Mouse (Mus musculus) intestine, embryonic 14.5 days (tissue): ENCODE measurements around the gene Xpot. TPM values are rescaled to one million over a fixed set of nuclear protein-coding genes. Genes with fewer than 3 reads are reported as not detected.

Experiments
- ATAC-seq: fragments of 200-750 bp; cut with Nextera tagmentation; replicated peaks from 2 replicates; pipeline ENCODE4 v1.8.0; 2017; ENCODE audit warnings: low read depth, moderate number of reproducible peaks, moderate TSS enrichment, moderate library complexity; ENCODE audit not compliant: low FRiP score, low TSS enrichment
- DNase-seq: peaks from one replicate; pipeline ENCODE4 v3.0.0-alpha.2; 2018; ENCODE audit warnings: low spot score
- H3K27ac ChIP-seq: fragments of 300-500 bp; sonication (generic); 2 replicates; pipeline ENCODE4 v1.5.1; 2014; ENCODE audit warnings: low read depth, mild to moderate bottlenecking, control low read depth
- H3K27me3 ChIP-seq: fragments of 300-500 bp; sonication (generic); replicated peaks from 2 replicates; pipeline ENCODE4 v1.6.1; 2014; ENCODE audit warnings: low read length, control low read depth; ENCODE audit not compliant: control insufficient read depth, insufficient read depth
- H3K36me3 ChIP-seq: fragments of 300-500 bp; sonication (generic); 2 replicates; pipeline ENCODE4 v1.6.1; 2014; ENCODE audit warnings: low read length, control low read depth; ENCODE audit not compliant: control insufficient read depth, insufficient read depth
- H3K4me1 ChIP-seq: fragments of 300-500 bp; sonication (generic); replicated peaks from 2 replicates; pipeline ENCODE4 v1.6.1; 2014; ENCODE audit warnings: low read length, control low read depth, mixed read lengths; ENCODE audit not compliant: control insufficient read depth, insufficient read depth
- H3K4me2 ChIP-seq: fragments of 300-500 bp; sonication (generic); 2 replicates; pipeline ENCODE4 v1.6.1; 2014; ENCODE audit warnings: low read length
- H3K4me3 ChIP-seq: fragments of 300-500 bp; sonication (generic); 2 replicates; pipeline ENCODE4 v1.5.1; 2014; ENCODE audit warnings: low read depth, low read length, control low read depth, mixed read lengths
- H3K9ac ChIP-seq: fragments of 300-500 bp; sonication (generic); 2 replicates; pipeline ENCODE4 v1.6.1; 2014; ENCODE audit warnings: mild to moderate bottlenecking, low read length
- H3K9me3 ChIP-seq: fragments of 300-500 bp; sonication (generic); 2 replicates; pipeline ENCODE4 v1.6.1; 2016; ENCODE audit warnings: low read length, control low read depth; ENCODE audit not compliant: control insufficient read depth
- WGBS: fragments of 180-500 bp; shearing (Covaris S2); extraction: QIAGEN DNeasy Blood & Tissue Kit; methylation state at CpG from one replicate; pipeline ENCODE4 v1.1.7; 2014; 5-methylcytosine and 5-hydroxymethylcytosine counted together
- polyA plus RNA-seq: library from polyadenylated mRNA; unstranded; fragments of >200 nt; fragmentation: Nextera tagmentation; extraction: Ambion mirVana; gene quantifications from 2 replicates; pipeline ENCODE4 v1.2.1, GENCODE M21; 2014

Gene Xpot
- polyA plus RNA-seq, 1 experiment from 2014 or later = 48.1 TPM

- Histone ChIP-seq H3K9ac (peak within 1 kb of the TSS; percentile 94), H3K4me3 (peak within 1 kb of the TSS; percentile 79), H3K4me2 (peak within 1 kb of the TSS; percentile 68), H3K27ac (peak within 1 kb of the TSS; percentile 72), H3K27me3 (no peaks in the 10 kb centered on the region), H3K36me3 (peaks cover 52% of the 10 kb centered on the region), H3K4me1 (peaks cover 8% of the 10 kb centered on the region; the same call in 1 of the 2 replicates), H3K9me3 (no peaks in the 10 kb centered on the region)
- ATAC-seq = peak; percentile 99
- peak; percentile 88 for DNase-seq
- WGBS = under 1% methylated on average over 49 of the region's 58 CpGs
Observed at GRCm38 (mm10) chr10:121586675-121587370, 39.3 kb downstream of the Xpot start, which contains the start of gene Tbk1. Tbk1 (minus strand) TSS chr10:121586787.

GRCm38 (mm10) chr10:121585791-121586642 lies 40.1 kb downstream of the Xpot start:
- H3K27ac ChIP-seq = peak overlapping the region; percentile 72; the same call in 1 of the 2 replicates
- DNase-seq (peak; percentile 75), ATAC-seq (peak; percentile 59)
- peaks cover 52% of the 10 kb centered on the region for H3K36me3 ChIP-seq
- H3K9ac ChIP-seq = peak overlapping the region; percentile 94
- H3K4me1 ChIP-seq = peaks cover 8% of the 10 kb centered on the region; the same call in 1 of the 2 replicates
- H3K27me3 ChIP-seq = no peaks in the 10 kb centered on the region
- WGBS = 3% methylated on average over 32 of the region's 48 CpGs
- peak overlapping the region; percentile 79 for H3K4me3 ChIP-seq
- H3K9me3 ChIP-seq = no peaks in the 10 kb centered on the region
- H3K4me2 ChIP-seq = peak overlapping the region; percentile 68

DNA sequence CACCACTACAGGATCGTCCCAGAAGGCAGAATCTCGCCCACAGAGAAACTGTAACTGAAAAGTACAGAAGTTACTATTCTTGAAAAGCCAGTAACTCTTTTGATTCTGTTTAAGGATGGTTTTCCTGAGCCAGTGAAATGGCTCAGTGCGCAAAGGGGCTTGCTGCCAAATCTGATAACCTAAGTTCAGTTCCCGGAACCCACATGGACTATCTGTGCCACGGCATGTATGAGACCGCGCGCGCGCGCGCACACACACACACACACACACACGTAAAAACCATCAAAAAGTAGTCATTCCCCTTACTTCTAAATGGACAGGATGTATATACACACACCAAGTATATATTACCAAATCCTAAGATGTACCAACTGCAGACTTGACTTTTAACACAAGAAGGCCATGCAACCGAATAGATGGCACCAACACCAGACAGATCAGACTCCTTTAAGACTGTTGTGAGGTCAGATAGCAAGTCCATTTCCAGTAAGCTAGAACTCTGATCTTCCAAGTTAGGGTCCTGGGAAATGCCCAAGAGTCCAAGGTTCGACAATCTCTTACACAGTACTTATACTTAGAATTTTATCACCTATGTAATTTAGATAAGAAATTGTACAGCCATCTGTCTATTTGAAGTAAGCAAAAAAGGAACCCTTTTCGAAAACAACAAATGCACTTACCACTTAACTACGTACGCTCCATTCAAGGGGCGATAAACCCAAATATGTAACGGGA lies 40.9 kb downstream of the Xpot start:
- H3K9me3 ChIP-seq = no peaks in the 10 kb centered on the region
- DNase-seq = no peak
- no peak overlapping the region for H3K27ac ChIP-seq
- no peaks in the 10 kb centered on the region for H3K27me3 ChIP-seq
- peaks cover 8% of the 10 kb centered on the region; the same call in 1 of the 2 replicates for H3K4me1 ChIP-seq
- ATAC-seq = no peak
- peaks cover 52% of the 10 kb centered on the region for H3K36me3 ChIP-seq
- H3K4me3 ChIP-seq = peak overlapping the region; percentile 79
- H3K9ac ChIP-seq = no peak overlapping the region
- H3K4me2 ChIP-seq = peak overlapping the region; percentile 68
- 81% methylated on average over 20 of the region's 20 CpGs for WGBS

- 96% methylated on average over 10 of the region's 10 CpGs for WGBS
- H3K9me3 ChIP-seq = no peaks in the 10 kb centered on the region
- H3K9ac ChIP-seq = no peak overlapping the region
- H3K4me2 ChIP-seq = no peak overlapping the region
- H3K4me1 ChIP-seq = peaks cover 8% of the 10 kb centered on the region; the same call in 1 of the 2 replicates
- no peak overlapping the region for H3K4me3 ChIP-seq
- ATAC-seq (no peak), DNase-seq (no peak)
- H3K36me3 ChIP-seq = peaks cover 44% of the 10 kb centered on the region
- no peak overlapping the region for H3K27ac ChIP-seq
- no peaks in the 10 kb centered on the region for H3K27me3 ChIP-seq
Observed at GRCm38 (mm10) chr10:121584033-121584432, 42.1 kb downstream of the Xpot start.

GRCm38 (mm10) chr10:121583016-121583415 lies 43.1 kb downstream of the Xpot start:
- no peaks in the 10 kb centered on the region for H3K9me3 ChIP-seq
- H3K4me2 ChIP-seq = no peak overlapping the region
- peaks cover 46% of the 10 kb centered on the region for H3K36me3 ChIP-seq
- H3K4me1 ChIP-seq = peaks cover 8% of the 10 kb centered on the region; the same call in 1 of the 2 replicates
- WGBS = 92% methylated on average over 12 of the region's 12 CpGs
- no peaks in the 10 kb centered on the region for H3K27me3 ChIP-seq
- H3K27ac ChIP-seq = no peak overlapping the region
- ATAC-seq = no peak
- no peak for DNase-seq
- no peak overlapping the region for H3K9ac ChIP-seq
- H3K4me3 ChIP-seq = no peak overlapping the region

GRCm38 (mm10) chr10:121582287-121582686 lies 43.8 kb downstream of the Xpot start:
- WGBS = 92% methylated on average over 8 of the region's 8 CpGs

DNA sequence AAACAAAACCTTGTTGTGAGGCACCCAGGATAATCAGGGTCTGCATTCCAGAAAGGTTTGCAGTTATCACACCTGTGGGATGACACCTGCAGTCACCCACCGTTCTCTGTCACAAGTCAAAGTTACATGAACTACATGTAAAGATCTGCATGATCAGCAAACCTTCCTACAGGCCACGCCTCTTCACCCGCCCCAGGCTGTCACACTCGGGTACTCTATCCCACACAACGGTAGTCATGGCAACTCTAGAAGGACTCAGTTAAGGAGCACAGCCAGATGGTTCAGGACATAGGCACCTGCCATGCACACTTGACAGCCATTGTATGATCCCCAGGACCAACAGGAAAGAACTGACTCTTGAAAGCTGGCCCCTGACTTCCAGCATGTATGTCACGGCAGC lies 44.7 kb downstream of the Xpot start:
- Histone ChIP-seq H3K27me3 (no peaks in the 10 kb centered on the region), H3K9me3 (no peaks in the 10 kb centered on the region), H3K27ac (no peak overlapping the region), H3K4me3 (no peak overlapping the region), H3K9ac (no peak overlapping the region), H3K36me3 (peaks cover 51% of the 10 kb centered on the region), H3K4me2 (no peak overlapping the region), H3K4me1 (peaks cover 8% of the 10 kb centered on the region; the same call in 1 of the 2 replicates)
- ATAC-seq (0 out of 2 replicates have a peak, but pooled peaks have one; percentile 48), DNase-seq (no peak)
- 84% methylated on average over 6 of the region's 6 CpGs for WGBS

More at GRCm38 (mm10) chr10:121582287-121582686, 43.8 kb downstream of the Xpot start:
- peaks cover 8% of the 10 kb centered on the region; the same call in 1 of the 2 replicates for H3K4me1 ChIP-seq
- H3K27ac ChIP-seq = no peak overlapping the region
- no peak for ATAC-seq
- no peak overlapping the region for H3K4me2 ChIP-seq
- DNase-seq = no peak
- no peak overlapping the region for H3K4me3 ChIP-seq
- no peaks in the 10 kb centered on the region for H3K9me3 ChIP-seq
- H3K9ac ChIP-seq = no peak overlapping the region
- H3K27me3 ChIP-seq = no peaks in the 10 kb centered on the region
- H3K36me3 ChIP-seq = peaks cover 51% of the 10 kb centered on the region

DNA sequence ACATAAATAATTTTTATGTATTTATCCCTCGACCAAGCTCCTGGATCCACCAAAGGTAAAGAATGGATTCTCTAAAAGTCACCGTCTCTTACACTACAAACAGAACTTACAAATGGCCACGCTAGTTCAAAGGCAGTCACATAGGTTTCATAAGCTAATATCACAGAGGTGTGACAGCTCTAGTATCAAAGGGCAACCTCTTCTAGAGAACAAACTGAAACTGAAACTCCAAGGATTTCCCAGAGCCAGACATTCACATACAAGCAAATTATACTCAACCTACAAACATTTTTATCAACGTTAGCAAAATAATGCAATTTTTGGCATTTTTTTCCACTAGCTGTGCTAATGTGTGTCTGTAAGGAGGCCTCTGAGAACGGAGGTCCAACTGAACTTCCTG lies 45.8 kb downstream of the Xpot start:
- H3K9ac ChIP-seq = no peak overlapping the region
- DNase-seq = no peak
- no peak overlapping the region for H3K27ac ChIP-seq
- peaks cover 3% of the 10 kb centered on the region; the same call in 1 of the 2 replicates for H3K4me1 ChIP-seq
- ATAC-seq = no peak
- no peaks in the 10 kb centered on the region for H3K27me3 ChIP-seq
- WGBS = 95% methylated on average over 5 of the region's 5 CpGs
- no peak overlapping the region for H3K4me2 ChIP-seq
- peaks cover 60% of the 10 kb centered on the region for H3K36me3 ChIP-seq
- no peak overlapping the region for H3K4me3 ChIP-seq
- no peaks in the 10 kb centered on the region for H3K9me3 ChIP-seq
